Mouse (Mus musculus) limb, embryonic 11.5 days (tissue): Measurements from ENCODE around the gene Gse1. TPM values are rescaled to one million over a fixed set of nuclear protein-coding genes. Genes with fewer than 3 reads are reported as not detected.
A peak's percentile ranks its signal among the peaks of the same experiment; 100 is the strongest.

Experiments
- ATAC-seq: fragments of 200-750 bp; cut with Nextera tagmentation; 2 replicates; pipeline ENCODE4 v1.8.0; 2017; ENCODE audit warnings: low read depth; ENCODE audit not compliant: insufficient number of reproducible peaks, low FRiP score, low TSS enrichment
- DNase-seq: peaks from one replicate; pipeline ENCODE4 v3.0.0-alpha.2; 2015; ENCODE audit warnings: low spot score
- H3K27ac ChIP-seq: fragments of 300-500 bp; sonication (generic); replicated peaks from 2 replicates; pipeline ENCODE4 v1.5.1; 2014; ENCODE audit warnings: low read depth, mild to moderate bottlenecking, low read length
- H3K27me3 ChIP-seq: fragments of 300-500 bp; sonication (generic); 2 replicates; pipeline ENCODE4 v1.6.1; 2014; ENCODE audit warnings: mild to moderate bottlenecking, low read length, mixed read lengths; ENCODE audit not compliant: control insufficient read depth, insufficient read depth
- H3K36me3 ChIP-seq: fragments of 300-500 bp; sonication (generic); 2 replicates; pipeline ENCODE4 v1.6.1; 2014; ENCODE audit warnings: mild to moderate bottlenecking, low read length, moderate library complexity, mixed read lengths; ENCODE audit not compliant: control insufficient read depth, insufficient read depth
- H3K4me1 ChIP-seq: fragments of 300-500 bp; sonication (generic); 2 replicates; pipeline ENCODE4 v1.6.1; 2014; ENCODE audit warnings: low read length, mixed read lengths; ENCODE audit not compliant: control insufficient read depth, insufficient read depth
- H3K4me2 ChIP-seq: fragments of 300-500 bp; sonication (generic); 2 replicates; pipeline ENCODE4 v1.6.1; 2014; ENCODE audit warnings: low read depth, mild to moderate bottlenecking, moderate library complexity; ENCODE audit not compliant: severe bottlenecking
- H3K4me3 ChIP-seq: fragments of 300-500 bp; sonication (generic); 2 replicates; pipeline ENCODE4 v1.5.1; 2014; ENCODE audit warnings: low read depth, low read length
- H3K9ac ChIP-seq: fragments of 300-500 bp; sonication (generic); 2 replicates; pipeline ENCODE4 v1.6.1; 2014; ENCODE audit warnings: mild to moderate bottlenecking, low read length
- H3K9me3 ChIP-seq: fragments of 300-500 bp; sonication (generic); 2 replicates; pipeline ENCODE4 v1.6.1; 2016; ENCODE audit warnings: low read length; ENCODE audit not compliant: control insufficient read depth
- WGBS: fragments of 180-500 bp; shearing (Covaris S2); extraction: QIAGEN DNeasy Blood & Tissue Kit; methylation state at CpG from one replicate; pipeline ENCODE4 v1.1.7; 2014; 5-methylcytosine and 5-hydroxymethylcytosine counted together
- polyA plus RNA-seq: library from polyadenylated mRNA; unstranded; fragments of >200 nt; fragmentation: Nextera tagmentation; extraction: Ambion mirVana; gene quantifications from 2 replicates; pipeline ENCODE4 v1.2.1, GENCODE M21; 2014

The Gse1 gene
- polyA plus RNA-seq, 1 experiment from 2014 or later, result 6.6 TPM

DNA sequence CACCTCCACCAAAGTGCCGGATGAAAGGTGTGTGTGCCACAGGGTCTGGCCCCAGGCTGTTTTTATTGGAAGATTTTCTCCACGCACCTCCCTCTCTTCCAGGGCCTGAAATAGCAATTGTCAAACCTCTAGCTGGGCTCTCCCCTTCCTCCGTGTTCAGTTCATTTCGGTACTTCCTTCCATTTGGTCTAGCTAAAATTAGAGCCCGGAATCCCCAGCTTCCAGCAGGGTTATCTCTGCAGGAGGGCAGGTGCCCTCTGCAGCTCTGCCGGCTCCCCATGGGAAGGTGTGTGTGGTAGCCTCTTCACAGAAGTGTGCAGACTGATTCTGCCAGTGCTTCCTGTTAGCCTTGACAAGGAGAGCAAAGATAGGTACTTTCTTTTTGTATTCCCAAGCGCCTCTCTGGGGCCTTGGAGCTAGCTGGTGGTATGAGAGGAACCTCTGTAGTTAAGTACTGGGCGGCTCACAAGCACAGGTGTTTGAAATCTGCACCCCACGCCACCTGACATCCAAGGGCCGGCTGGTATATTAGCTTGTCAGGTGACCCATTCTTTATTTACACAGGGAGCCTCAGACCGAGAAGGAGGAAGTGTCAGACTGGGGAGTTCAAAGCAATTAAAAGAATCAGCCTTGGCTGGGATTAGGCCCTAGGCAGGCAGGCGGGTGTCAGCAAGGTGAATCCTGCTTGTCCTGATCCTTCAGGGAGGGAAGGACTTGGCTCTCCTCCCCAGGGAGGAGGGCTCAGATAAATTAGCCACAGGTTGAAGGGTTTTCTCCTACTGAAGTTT, 262.3 kb downstream of the Gse1 start:
- ATAC-seq (no peak), DNase-seq (no peak)
- Histone ChIP-seq H3K9ac (no peak overlapping the region), H3K36me3 (no peaks in the 10 kb centered on the region), H3K27me3 (no peaks in the 10 kb centered on the region; the same call in 1 of the 2 replicates), H3K4me2 (peak overlapping the region; percentile 100), H3K4me1 (peaks cover 80% of the 10 kb centered on the region), H3K9me3 (no peaks in the 10 kb centered on the region), H3K4me3 (no peak overlapping the region; the same call in 1 of the 2 replicates), H3K27ac (no peak overlapping the region)
- 10% methylated on average over 12 of the region's 12 CpGs for WGBS

DNA sequence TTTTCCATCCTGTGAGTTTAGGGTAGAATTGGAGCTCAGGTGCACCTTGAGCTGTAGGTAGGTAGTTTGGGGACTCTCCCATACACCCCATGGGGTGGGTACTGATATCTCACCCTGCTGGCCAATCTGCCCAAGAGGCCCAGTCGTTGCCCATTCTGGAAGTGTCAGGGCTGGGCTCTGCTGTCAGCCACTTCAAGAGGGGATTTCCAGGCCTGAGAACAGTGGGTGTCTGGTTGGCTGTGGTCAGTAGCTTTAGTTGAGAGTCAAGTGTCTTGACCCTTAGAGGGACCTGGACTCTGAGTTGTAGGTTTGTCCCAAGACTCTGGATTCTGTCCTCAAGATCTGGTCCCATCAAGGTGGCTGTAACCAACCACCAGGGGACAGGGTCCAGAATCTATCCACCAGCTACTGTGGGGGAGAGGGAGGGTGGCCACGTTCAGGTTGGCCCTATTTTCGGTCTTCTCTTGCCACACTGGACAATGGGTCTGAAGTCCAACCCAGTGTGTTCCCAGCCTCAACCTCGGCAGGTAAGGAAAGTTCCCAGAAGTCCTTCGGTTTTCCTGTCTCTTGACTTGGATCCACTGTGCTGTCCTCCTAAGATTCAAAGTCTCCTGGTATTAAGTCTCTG, 263.0 kb downstream of the Gse1 start:
- no peak overlapping the region for H3K4me3 ChIP-seq
- no peak overlapping the region for H3K9ac ChIP-seq
- ATAC-seq (no peak), DNase-seq (no peak)
- no peak overlapping the region for H3K27ac ChIP-seq
- H3K4me1 ChIP-seq, result peaks cover 75% of the 10 kb centered on the region
- H3K27me3 ChIP-seq, result no peaks in the 10 kb centered on the region; the same call in 1 of the 2 replicates
- no peaks in the 10 kb centered on the region for H3K36me3 ChIP-seq
- 0 out of 2 replicates have a peak overlapping the region, but pooled peaks have one; percentile 100 for H3K4me2 ChIP-seq
- 65% methylated on average over 5 of the region's 5 CpGs for WGBS
- H3K9me3 ChIP-seq, result no peaks in the 10 kb centered on the region

DNA sequence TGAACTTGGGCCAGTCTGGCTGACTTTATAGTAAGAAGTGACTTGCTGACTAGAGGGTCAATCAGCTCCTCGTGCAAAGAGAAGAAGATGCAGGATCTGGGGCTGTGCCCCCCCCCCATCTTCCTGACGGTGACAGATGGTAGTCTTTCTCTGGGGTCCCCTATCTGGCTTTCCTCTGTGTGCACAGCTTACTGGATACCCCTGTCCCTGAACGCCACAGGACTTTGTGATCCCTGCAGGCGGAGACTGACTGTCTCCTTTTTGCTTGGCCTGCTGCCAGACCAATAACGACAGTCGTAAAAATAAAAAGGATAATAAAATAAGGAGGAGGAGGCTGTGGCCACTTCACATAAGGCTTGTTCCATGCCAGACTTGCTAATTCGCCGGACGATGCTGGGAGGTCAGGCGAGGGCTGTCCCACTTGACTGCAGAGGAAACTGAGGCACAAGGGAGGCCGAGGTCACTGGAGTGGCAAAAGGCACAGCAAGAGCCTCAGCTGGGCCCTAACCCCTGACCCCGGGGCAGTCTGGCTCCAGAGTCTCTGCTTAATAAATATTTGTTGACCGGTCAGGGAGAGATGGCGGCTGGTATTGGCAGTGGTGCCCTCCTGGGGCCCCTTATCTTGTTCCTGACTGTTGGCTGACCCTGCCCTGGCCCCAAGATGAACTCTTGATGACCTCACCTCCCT, 264.1 kb downstream of the Gse1 start:
- WGBS, result 9% methylated on average over 14 of the region's 14 CpGs
- Histone ChIP-seq H3K27ac (no peak overlapping the region), H3K27me3 (no peaks in the 10 kb centered on the region; the same call in 1 of the 2 replicates), H3K4me2 (0 out of 2 replicates have a peak overlapping the region, but pooled peaks have one; percentile 18), H3K9me3 (no peaks in the 10 kb centered on the region), H3K4me3 (no peak overlapping the region), H3K36me3 (no peaks in the 10 kb centered on the region), H3K4me1 (peaks cover 70% of the 10 kb centered on the region), H3K9ac (no peak overlapping the region)
- ATAC-seq, result no peak
- peak; percentile 57 for DNase-seq

DNA sequence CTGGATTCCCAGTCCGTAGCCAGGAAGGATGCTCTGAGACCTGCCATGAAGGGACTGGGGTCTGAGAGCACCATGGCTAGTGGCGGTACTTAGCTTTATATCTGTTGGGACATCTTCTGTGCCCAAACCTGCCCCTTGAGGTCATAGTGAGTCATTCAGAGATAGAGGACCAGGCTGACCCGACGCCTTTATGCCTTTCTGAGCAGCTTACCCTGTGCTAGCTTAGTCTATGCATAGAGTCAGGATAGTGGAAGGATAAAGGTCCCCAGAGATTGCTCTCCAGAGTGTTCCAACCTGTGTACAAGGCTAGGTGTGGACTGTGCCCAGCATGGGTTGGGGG, 264.6 kb downstream of the Gse1 start:
- Histone ChIP-seq H3K9me3 (no peaks in the 10 kb centered on the region), H3K4me2 (no peak overlapping the region), H3K36me3 (no peaks in the 10 kb centered on the region), H3K27ac (no peak overlapping the region), H3K4me1 (peaks cover 71% of the 10 kb centered on the region), H3K4me3 (no peak overlapping the region), H3K9ac (no peak overlapping the region), H3K27me3 (no peaks in the 10 kb centered on the region; the same call in 1 of the 2 replicates)
- DNase-seq (no peak), ATAC-seq (no peak)
- 35% methylated on average over 4 of the region's 4 CpGs for WGBS

DNA sequence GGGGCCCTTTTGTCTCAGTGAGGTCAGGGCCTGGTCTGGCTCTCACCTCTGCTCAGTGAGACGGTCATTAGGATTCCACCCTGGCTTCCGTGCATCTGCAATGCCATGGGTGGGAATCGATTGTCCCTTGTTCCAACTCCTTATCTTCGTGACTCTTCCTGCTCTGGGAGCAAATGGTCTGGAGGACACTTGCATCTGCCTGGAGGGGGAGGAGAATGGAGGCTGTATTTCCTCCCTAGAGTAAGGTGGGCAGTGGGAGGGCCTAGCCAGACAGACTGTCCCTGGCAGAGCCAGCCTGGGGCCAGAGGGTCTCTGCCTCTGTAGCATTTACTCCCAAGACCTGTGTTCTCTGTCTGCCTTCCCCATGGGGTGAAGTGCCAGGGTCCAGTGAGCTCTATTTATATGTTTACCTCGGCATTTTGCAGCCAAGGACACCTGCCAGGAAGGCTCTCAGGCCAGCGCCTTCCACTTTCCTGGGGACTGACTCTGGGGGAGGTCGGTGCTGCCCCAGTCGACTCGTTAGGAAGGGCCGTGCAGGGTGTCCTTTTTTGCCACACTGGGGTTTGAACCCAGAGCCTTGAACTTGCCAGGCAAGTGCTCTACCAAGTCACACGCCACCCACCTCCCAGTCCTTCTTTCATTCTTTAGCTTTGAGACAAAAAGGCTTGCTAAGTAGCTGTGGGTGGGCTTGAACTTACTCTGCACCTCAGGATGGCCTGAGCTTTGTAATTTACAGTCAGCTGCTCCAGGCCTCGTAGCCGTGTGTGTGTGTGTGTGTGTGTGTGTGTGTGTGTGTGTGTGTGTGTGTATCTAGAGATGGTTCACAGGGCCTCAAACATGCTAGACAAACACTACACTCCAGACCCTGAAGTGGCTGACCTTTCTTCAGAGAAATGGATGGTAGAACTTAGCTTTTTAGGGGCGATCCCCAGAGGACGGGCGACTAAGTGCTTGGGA, 265.5 kb downstream of the Gse1 start:
- no peak overlapping the region for H3K9ac ChIP-seq
- H3K4me3 ChIP-seq, result no peak overlapping the region
- no peaks in the 10 kb centered on the region; the same call in 1 of the 2 replicates for H3K27me3 ChIP-seq
- ATAC-seq (no peak), DNase-seq (no peak)
- no peaks in the 10 kb centered on the region for H3K36me3 ChIP-seq
- no peaks in the 10 kb centered on the region for H3K9me3 ChIP-seq
- no peak overlapping the region for H3K27ac ChIP-seq
- no peak overlapping the region for H3K4me2 ChIP-seq
- H3K4me1 ChIP-seq, result peaks cover 80% of the 10 kb centered on the region
- 50% methylated on average over 16 of the region's 16 CpGs for WGBS

DNA sequence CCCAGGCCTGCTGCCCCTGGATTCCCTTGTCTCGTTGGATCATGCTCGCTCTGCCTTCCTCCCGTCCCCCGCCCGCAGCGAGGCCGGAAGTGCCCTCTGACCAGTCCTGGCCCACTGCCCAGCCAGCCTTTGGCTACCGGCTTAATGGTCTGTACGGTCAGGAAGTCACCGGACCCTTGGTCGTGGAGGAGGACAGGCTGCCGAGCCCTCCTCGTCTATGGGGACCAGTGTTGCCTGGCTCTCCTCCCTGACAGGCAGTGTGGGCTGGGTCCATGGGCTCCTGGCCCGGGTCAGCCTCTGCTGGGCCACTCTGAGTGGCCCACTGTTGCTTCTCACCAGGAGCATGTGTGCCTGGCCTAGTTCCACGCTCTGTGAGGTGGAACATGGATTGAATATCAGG, 266.6 kb downstream of the Gse1 start:
- DNase-seq, result no peak
- Histone ChIP-seq H3K4me1 (peaks cover 80% of the 10 kb centered on the region), H3K4me3 (no peak overlapping the region), H3K4me2 (no peak overlapping the region), H3K9me3 (no peaks in the 10 kb centered on the region), H3K9ac (no peak overlapping the region), H3K27me3 (no peaks in the 10 kb centered on the region; the same call in 1 of the 2 replicates), H3K36me3 (no peaks in the 10 kb centered on the region), H3K27ac (peak overlapping the region; percentile 62)
- 49% methylated on average over 15 of the region's 15 CpGs for WGBS
- no peak for ATAC-seq

DNA sequence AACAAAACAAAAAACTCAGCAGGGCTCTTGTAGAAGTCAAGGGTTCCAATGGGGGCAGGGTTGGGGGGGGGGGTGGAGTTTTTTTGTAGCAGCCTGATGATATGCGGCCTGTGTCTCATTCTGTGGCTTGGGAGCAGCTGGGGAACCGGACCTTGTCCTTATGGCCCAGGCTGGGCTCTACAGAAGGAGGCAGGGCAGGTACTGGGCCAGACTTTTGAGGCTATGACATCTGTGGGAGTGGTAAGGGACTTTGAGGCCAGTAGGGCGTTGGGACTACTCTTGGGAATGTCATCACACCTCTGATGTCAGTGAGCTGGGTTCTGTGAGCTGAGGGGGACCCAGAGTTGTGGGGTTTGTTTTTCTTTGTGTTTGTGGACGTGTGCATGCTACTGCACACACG, 267.2 kb downstream of the Gse1 start:
- no peak overlapping the region for H3K27ac ChIP-seq
- H3K4me2 ChIP-seq, result no peak overlapping the region
- H3K4me3 ChIP-seq, result no peak overlapping the region
- no peaks in the 10 kb centered on the region for H3K36me3 ChIP-seq
- H3K4me1 ChIP-seq, result peaks cover 77% of the 10 kb centered on the region
- no peak overlapping the region for H3K9ac ChIP-seq
- DNase-seq, result no peak
- no peaks in the 10 kb centered on the region; the same call in 1 of the 2 replicates for H3K27me3 ChIP-seq
- WGBS, result 69% methylated on average over 5 of the region's 5 CpGs
- H3K9me3 ChIP-seq, result no peaks in the 10 kb centered on the region
- no peak for ATAC-seq
